Mouse (Mus musculus): ENCODE results near the gene Esrra. TPM values are rescaled to one million over a fixed set of nuclear protein-coding genes. Genes with fewer than 3 reads are reported as not detected.

Gene Esrra
- 67.0 and 113 TPM in 2 replicates for polyA plus RNA-seq (2012; ENCODE audit: low replicate concordance)

GRCm38 (mm10) chr19:6921647-6922567, at the start of gene Esrra:
Gene Esrra, minus strand, starts transcription at chr19:6921813.

DNA sequence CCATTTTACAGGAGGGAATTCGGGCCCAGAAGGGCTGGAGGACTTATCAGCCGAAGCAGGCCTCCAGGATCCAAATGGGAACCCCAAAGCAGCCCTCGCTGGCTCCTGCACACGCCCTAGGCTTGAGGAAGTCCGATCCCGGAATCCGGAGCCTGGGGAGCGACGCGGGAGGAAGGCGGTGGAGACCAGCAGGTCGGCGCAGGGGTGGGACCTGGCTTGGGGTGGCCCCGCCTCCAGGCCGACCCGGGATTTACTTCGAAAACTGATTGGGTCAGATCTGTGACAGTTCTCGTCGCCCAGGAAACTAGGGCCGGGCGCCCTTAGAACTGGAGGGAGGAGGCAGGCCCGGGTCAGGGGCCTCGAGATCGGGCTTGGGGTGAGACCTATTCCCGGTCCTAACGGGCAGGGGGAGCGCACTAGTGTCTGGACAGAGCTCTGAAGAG, 20.7 kb upstream of the Esrra start, which contains the start of gene Gpr137:
TSS of gene Gpr137 (minus strand) at position 232 of the 443 bp plus-strand sequence.

GRCm38 (mm10) chr19:6941372-6942248, 20.0 kb upstream of the Esrra start, which contains the start of gene Bad:
Gene Bad, plus strand, starts transcription at chr19:6941861.

GRCm38 (mm10) chr19:6934195-6934977, 12.8 kb upstream of the Esrra start, which contains the start of gene Kcnk4:
Gene Kcnk4, minus strand, starts transcription at chr19:6934515.

GRCm38 (mm10) chr19:6925307-6925573, 3.6 kb upstream of the Esrra start, which contains the start of gene Catsperz:
Gene Catsperz, minus strand, starts transcription at chr19:6925380.

GRCm38 (mm10) chr19:6909507-6910289, 11.9 kb downstream of the Esrra start, which contains the start of the genes Trmt112 and Prdx5:
Gene Trmt112, plus strand, starts transcription at chr19:6909698.
Gene Prdx5, minus strand, starts transcription at chr19:6910106.

Other genes starting within 250 kb of the Esrra start
- gene Rps6ka4, start 81.2 kb downstream of the Esrra start, polyA plus RNA-seq (2012; ENCODE audit: low replicate concordance): 41.3 and 41.4 TPM in 2 replicates
- 8.8 and 20.9 TPM in 2 replicates for gene Ccdc88b, start 63.6 kb downstream of the Esrra start, polyA plus RNA-seq (2012; ENCODE audit: low replicate concordance)
- gene Trmt112, start 12.1 kb downstream of the Esrra start, polyA plus RNA-seq (2012; ENCODE audit: low replicate concordance): 80.0 and 128 TPM in 2 replicates
- gene Prdx5, start 11.7 kb downstream of the Esrra start, polyA plus RNA-seq (2012; ENCODE audit: low replicate concordance): 88.9 and 116 TPM in 2 replicates
- 0.41 TPM in 1 of 2 replicates, not detected in the other for gene Catsperz, start 3.6 kb upstream of the Esrra start, polyA plus RNA-seq (2012; ENCODE audit: low replicate concordance)
- gene Kcnk4, start 12.7 kb upstream of the Esrra start, polyA plus RNA-seq (2012; ENCODE audit: low replicate concordance): not detected in 2 replicates
- gene Bad, start 20.0 kb upstream of the Esrra start, polyA plus RNA-seq (2012; ENCODE audit: low replicate concordance): 89.7 and 101 TPM in 2 replicates
- 65.6 and 67.0 TPM in 2 replicates for gene Gpr137, start 20.7 kb upstream of the Esrra start, polyA plus RNA-seq (2012; ENCODE audit: low replicate concordance)
- gene Ppp1r14b, start 53.2 kb upstream of the Esrra start, polyA plus RNA-seq (2012; ENCODE audit: low replicate concordance): 452 and 665 TPM in 2 replicates
- gene Plcb3, start 54.7 kb upstream of the Esrra start, polyA plus RNA-seq (2012; ENCODE audit: low replicate concordance): 22.0 and 26.6 TPM in 2 replicates
- 128 and 745 TPM in 2 replicates for gene Fkbp2, start 58.7 kb upstream of the Esrra start, polyA plus RNA-seq (2012; ENCODE audit: low replicate concordance)
- 68.2 and 125 TPM in 2 replicates for gene Vegfb, start 65.8 kb upstream of the Esrra start, polyA plus RNA-seq (2012; ENCODE audit: low replicate concordance)
- 15.2 and 25.4 TPM in 2 replicates for gene Dnajc4, start 70.8 kb upstream of the Esrra start, polyA plus RNA-seq (2012; ENCODE audit: low replicate concordance)
- gene Nudt22, start 74.3 kb upstream of the Esrra start, polyA plus RNA-seq (2012; ENCODE audit: low replicate concordance): 14.4 and 26.7 TPM in 2 replicates
- 0.27 and 2.1 TPM in 2 replicates for gene Trpt1, start 74.3 kb upstream of the Esrra start, polyA plus RNA-seq (2012; ENCODE audit: low replicate concordance)
- 599 and 891 TPM in 2 replicates for gene Fermt3, start 97.7 kb upstream of the Esrra start, polyA plus RNA-seq (2012; ENCODE audit: low replicate concordance)
- 38.3 and 182 TPM in 2 replicates for gene Stip1, start 118.2 kb upstream of the Esrra start, polyA plus RNA-seq (2012; ENCODE audit: low replicate concordance)
- 7.0 and 13.3 TPM in 2 replicates for gene Macrod1, start 135.0 kb upstream of the Esrra start, polyA plus RNA-seq (2012; ENCODE audit: low replicate concordance)
- gene Flrt1, start 183.9 kb upstream of the Esrra start, polyA plus RNA-seq (2012; ENCODE audit: low replicate concordance): 0.06 TPM in 1 of 2 replicates, not detected in the other

All from leukemia stem cell, adult 10-12 weeks (primary cell).